Mouse (Mus musculus): Measurements from ENCODE around the gene Olfr1239.

DNA sequence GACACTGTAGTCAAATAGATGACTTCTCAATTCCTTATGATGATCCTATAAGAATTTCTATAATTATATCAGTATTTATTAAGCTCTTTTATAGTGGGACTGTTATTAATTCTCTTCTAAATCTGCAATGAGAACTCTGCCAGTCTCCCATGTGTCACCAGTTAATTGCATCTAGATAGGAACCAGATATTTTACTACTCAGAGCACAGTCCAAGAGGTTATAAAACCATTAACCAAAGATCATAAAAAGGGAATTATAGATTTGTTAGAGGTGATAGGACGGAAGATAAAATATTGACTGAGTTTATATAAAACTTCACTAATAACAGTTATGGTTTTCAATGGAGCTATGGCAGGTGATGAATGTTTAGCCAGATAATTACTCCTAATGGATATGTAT is 19.3 kb downstream of the Olfr1239 start:
- TF ChIP-seq POLR2A (IDR thresholded peaks at IDR 0.05; ENCODE audit: insufficient read length, low read depth): no peak
- no peak for TF ChIP-seq USF1 (IDR thresholded peaks at IDR 0.05; ENCODE audit: low read depth)
- TF ChIP-seq MAX (IDR thresholded peaks at IDR 0.05; ENCODE audit: low read depth): no peak
- no peak for TF ChIP-seq TCF12 (IDR thresholded peaks at IDR 0.05; ENCODE audit: insufficient read depth, poor library complexity, severe bottlenecking)
- TF ChIP-seq CEBPB (IDR thresholded peaks at IDR 0.05; ENCODE audit: insufficient read depth, poor library complexity, severe bottlenecking): no peak
- no peak for TF ChIP-seq REST (IDR thresholded peaks at IDR 0.05; ENCODE audit: insufficient read depth, insufficient read length)
- TF ChIP-seq MYOG (IDR thresholded peaks at IDR 0.05; ENCODE audit: control insufficient read depth in 1 of 3, insufficient read depth in 1 of 3, insufficient read length in 2 of 3, low read depth in 2 of 3): no peak
- TF ChIP-seq E2F4 (IDR thresholded peaks at IDR 0.05; ENCODE audit: insufficient read depth): no peak
- no peak for TF ChIP-seq SRF (IDR thresholded peaks at IDR 0.05; ENCODE audit: control insufficient read depth, insufficient read length, low read depth)
- no peak for TF ChIP-seq TCF3 (IDR thresholded peaks at IDR 0.05; ENCODE audit: insufficient read length, low read depth)

All from myocyte (in vitro differentiated cells).